Mouse (Mus musculus) erythroblast, embryonic 14.5 days (primary cell): ENCODE measurements around the gene Dazap1.

ENCODE experiments used
- GATA1 ChIP-seq: IDR thresholded peaks from 2 replicates; pipeline ENCODE4 v1.6.1; 2012; ENCODE audit warnings: low read length, inconsistent platforms, mixed read lengths
- TAL1 ChIP-seq: IDR thresholded peaks from 3 replicates; pipeline ENCODE4 v1.6.1; 2012; ENCODE audit warnings: low read length, inconsistent platforms, mixed read lengths

DNA sequence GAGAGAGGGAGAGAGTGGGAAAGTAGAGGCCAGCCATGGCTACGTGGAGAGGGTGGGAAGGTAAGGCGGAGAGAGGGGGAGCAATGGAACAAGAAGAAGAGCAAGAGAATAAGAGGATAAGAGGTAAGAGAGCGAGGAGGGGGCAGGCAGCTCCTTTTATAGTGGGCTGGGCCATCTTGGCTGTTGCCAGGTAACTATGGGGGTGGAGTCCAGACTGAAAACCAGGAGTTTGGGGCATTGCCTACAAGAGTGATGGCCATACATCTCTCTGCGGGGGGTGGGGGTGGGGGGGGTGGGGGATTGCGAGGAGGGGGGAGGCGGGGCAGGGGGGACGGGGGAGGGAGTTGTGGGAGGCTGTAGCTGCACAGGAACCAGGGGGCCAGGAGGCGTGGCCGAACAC is 40.6 kb upstream of the Dazap1 start:
- TF ChIP-seq GATA1 (no peak), TAL1 (no peak)
